Mouse (Mus musculus) forebrain, embryonic 10.5 days (tissue): Measurements from ENCODE around the gene Bcas3. TPM values are rescaled to one million over a fixed set of nuclear protein-coding genes. Genes with fewer than 3 reads are reported as not detected.
A peak's percentile ranks its signal among the peaks of the same experiment; 100 is the strongest.

Source experiments
- DNase-seq: peaks from one replicate; pipeline ENCODE4 v3.0.0-alpha.2; 2017; ENCODE audit warnings: low spot score; ENCODE audit errors: extremely low spot score
- H3K27ac ChIP-seq: fragments of 300-500 bp; sonication (generic); 2 replicates; pipeline ENCODE4 v1.5.1; 2016; ENCODE audit warnings: mild to moderate bottlenecking
- H3K27me3 ChIP-seq: fragments of 300-500 bp; sonication (generic); 2 replicates; pipeline ENCODE4 v1.6.1; 2016; ENCODE audit warnings: mild to moderate bottlenecking; ENCODE audit not compliant: poor library complexity, severe bottlenecking
- H3K36me3 ChIP-seq: fragments of 300-500 bp; sonication (generic); replicated peaks from 2 replicates; pipeline ENCODE4 v1.6.1; 2016; ENCODE audit warnings: mild to moderate bottlenecking, moderate library complexity
- H3K4me1 ChIP-seq: fragments of 300-500 bp; sonication (generic); 2 replicates; pipeline ENCODE4 v1.6.1; 2016
- H3K4me3 ChIP-seq: fragments of 300-500 bp; sonication (generic); 2 replicates; pipeline ENCODE4 v1.5.1; 2016; ENCODE audit warnings: mild to moderate bottlenecking, moderate library complexity
- H3K9me3 ChIP-seq: fragments of 300-500 bp; sonication (generic); 2 replicates; pipeline ENCODE4 v1.6.1; 2016; ENCODE audit warnings: mild to moderate bottlenecking, moderate library complexity
- WGBS: fragments of 180-500 bp; shearing (Covaris S2); methylation state at CpG from one replicate; pipeline ENCODE4 v1.1.7; 2016; 5-methylcytosine and 5-hydroxymethylcytosine counted together
- polyA plus RNA-seq: library from polyadenylated mRNA; unstranded; fragments of >200 nt; fragmentation: Nextera tagmentation; extraction: Ambion mirVana; gene quantifications from 2 replicates; pipeline ENCODE4 v1.2.1, GENCODE M21; 2016

Bcas3 gene
- polyA plus RNA-seq, 1 experiment from 2014 or later = 19.6 TPM

- H3K27ac ChIP-seq = peak overlapping the region; percentile 66; the same call in 1 of the 2 replicates
Observed at GRCm38 (mm10) chr11:85572590-85572989, 219.6 kb downstream of the Bcas3 start.

GRCm38 (mm10) chr11:85574496-85574895 is 221.5 kb downstream of the Bcas3 start:
- WGBS = 21% methylated on average over 4 of the region's 4 CpGs
- Histone ChIP-seq H3K27me3 (no peaks in the 10 kb centered on the region), H3K9me3 (no peaks in the 10 kb centered on the region), H3K4me3 (no peak overlapping the region), H3K27ac (no peak overlapping the region), H3K4me1 (peaks cover 66% of the 10 kb centered on the region), H3K36me3 (no peaks in the 10 kb centered on the region)
- no peak for DNase-seq

More at GRCm38 (mm10) chr11:85572590-85572989, 219.6 kb downstream of the Bcas3 start:
- DNase-seq = no peak
- Histone ChIP-seq H3K4me3 (no peak overlapping the region), H3K36me3 (no peaks in the 10 kb centered on the region), H3K27me3 (peaks cover under 1% of the 10 kb centered on the region; the same call in 1 of the 2 replicates), H3K9me3 (no peaks in the 10 kb centered on the region), H3K4me1 (peaks cover 60% of the 10 kb centered on the region)
- WGBS = 87% methylated on average over 3 of the region's 3 CpGs

DNA sequence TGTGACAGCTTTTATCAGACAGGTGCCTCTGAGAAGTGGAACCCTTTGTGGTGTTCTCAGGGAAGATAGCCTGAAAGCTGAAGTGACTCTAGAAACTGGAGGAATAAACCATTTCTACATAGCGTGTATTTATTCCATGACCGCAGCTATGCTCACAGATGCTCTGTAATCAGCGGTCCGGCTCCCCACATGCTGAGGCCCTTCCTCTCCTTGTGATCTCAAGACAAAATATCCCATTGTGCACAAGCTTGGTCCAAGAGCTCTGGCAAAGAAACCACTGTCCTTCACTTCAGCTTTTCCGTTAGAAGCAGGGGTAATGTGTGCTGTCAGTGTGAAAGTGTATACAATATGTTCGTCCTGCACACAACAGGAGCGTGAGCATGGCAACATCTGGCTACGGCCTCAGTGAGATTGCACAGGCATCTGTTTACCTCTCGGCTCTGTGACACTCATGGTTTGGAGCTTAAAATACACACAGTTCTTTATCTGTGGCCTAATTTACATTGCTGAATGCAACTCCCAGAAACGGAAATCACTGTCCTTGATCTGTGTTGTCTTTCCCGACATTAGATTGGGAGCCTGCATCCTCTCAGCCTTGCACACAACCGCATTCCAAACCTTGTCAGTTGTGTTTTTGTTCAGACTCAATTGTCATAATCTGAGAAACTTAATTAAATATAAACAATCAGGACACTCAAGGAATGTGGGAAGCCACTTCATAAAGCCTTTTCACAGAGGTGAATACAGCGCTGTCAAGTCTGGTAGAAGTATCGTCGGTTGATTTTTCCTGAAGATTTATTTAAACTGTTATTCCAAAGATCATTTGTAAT is 225.1 kb downstream of the Bcas3 start:
- Histone ChIP-seq H3K36me3 (no peaks in the 10 kb centered on the region), H3K27ac (no peak overlapping the region), H3K4me3 (no peak overlapping the region), H3K27me3 (no peaks in the 10 kb centered on the region), H3K4me1 (peaks cover 37% of the 10 kb centered on the region), H3K9me3 (no peaks in the 10 kb centered on the region)
- DNase-seq = no peak
- 68% methylated on average over 15 of the region's 15 CpGs for WGBS

GRCm38 (mm10) chr11:85584086-85584485 is 231.1 kb downstream of the Bcas3 start:
- Histone ChIP-seq H3K4me1 (peaks cover 24% of the 10 kb centered on the region), H3K4me3 (no peak overlapping the region), H3K36me3 (no peaks in the 10 kb centered on the region), H3K27ac (no peak overlapping the region), H3K9me3 (no peaks in the 10 kb centered on the region), H3K27me3 (no peaks in the 10 kb centered on the region)
- no peak for DNase-seq
- 72% methylated on average over 8 of the region's 8 CpGs for WGBS

GRCm38 (mm10) chr11:85593636-85594035 is 240.7 kb downstream of the Bcas3 start:
- Histone ChIP-seq H3K36me3 (no peaks in the 10 kb centered on the region), H3K27me3 (no peaks in the 10 kb centered on the region), H3K9me3 (no peaks in the 10 kb centered on the region), H3K4me3 (no peak overlapping the region), H3K27ac (no peak overlapping the region), H3K4me1 (peaks cover 7% of the 10 kb centered on the region)
- WGBS = 85% methylated on average over 3 of the region's 3 CpGs
- DNase-seq = no peak

DNA sequence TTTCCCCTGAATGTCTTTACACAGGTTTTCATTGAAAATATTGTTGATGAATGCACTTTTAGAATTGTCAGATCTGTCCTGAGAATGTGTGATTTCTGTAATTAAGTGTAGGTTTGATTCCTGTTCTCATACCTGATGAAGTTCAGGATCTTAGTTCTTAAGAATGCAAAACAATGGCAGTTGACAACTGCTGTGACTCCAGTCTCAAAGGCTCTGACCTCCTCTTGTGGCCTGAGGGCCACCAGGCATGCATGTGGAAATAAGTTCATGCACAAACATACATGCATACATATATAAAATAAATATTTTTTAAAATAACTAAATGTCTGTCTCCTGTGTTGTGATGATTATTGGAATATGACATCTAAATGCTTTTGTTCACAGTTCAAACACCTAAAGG is 246.3 kb downstream of the Bcas3 start:
- Histone ChIP-seq H3K27ac (no peak overlapping the region), H3K27me3 (no peaks in the 10 kb centered on the region), H3K4me3 (no peak overlapping the region), H3K36me3 (no peaks in the 10 kb centered on the region), H3K9me3 (no peaks in the 10 kb centered on the region), H3K4me1 (no peaks in the 10 kb centered on the region)
- DNase-seq = no peak

DNA sequence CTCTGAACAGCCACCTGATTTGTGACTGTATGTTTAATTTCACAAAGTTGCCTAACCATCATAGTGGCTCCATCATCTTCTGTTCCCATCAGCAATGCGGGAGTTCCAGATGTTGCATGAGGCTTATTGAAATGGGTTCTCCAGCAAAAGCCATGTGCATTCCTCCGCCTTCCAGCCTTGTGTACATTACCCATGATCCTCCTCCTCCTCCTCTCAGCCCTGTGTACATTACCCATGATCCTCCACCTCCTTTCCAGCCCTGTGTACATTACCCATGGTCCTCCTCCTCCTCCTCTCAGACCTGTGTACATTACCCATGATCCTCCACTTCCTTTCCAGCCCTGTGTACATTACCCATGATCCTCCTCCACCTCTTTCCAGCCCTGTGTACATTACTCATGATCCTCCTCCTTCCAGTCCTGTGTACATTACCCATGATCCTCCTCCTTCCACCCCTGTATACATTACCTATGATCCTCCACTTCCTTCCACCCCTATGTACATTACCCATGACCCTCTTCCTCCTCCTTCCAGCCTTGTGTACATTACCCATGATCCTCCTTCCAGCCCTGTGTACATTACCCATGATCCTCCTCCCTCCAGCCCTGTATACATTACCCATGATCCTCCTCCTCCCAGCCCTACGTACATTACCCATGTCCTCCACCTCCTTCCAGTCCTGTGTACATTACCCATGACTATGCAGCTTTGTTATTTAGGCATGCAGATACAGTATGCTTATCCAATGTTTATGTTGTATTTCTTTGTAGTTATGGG is 250.8 kb downstream of the Bcas3 start:
- no peak for DNase-seq
- Histone ChIP-seq H3K27ac (no peak overlapping the region), H3K4me1 (no peaks in the 10 kb centered on the region), H3K4me3 (no peak overlapping the region), H3K36me3 (no peaks in the 10 kb centered on the region), H3K9me3 (no peaks in the 10 kb centered on the region), H3K27me3 (no peaks in the 10 kb centered on the region)
- WGBS = 96% methylated on average over 3 of the region's 3 CpGs

DNA sequence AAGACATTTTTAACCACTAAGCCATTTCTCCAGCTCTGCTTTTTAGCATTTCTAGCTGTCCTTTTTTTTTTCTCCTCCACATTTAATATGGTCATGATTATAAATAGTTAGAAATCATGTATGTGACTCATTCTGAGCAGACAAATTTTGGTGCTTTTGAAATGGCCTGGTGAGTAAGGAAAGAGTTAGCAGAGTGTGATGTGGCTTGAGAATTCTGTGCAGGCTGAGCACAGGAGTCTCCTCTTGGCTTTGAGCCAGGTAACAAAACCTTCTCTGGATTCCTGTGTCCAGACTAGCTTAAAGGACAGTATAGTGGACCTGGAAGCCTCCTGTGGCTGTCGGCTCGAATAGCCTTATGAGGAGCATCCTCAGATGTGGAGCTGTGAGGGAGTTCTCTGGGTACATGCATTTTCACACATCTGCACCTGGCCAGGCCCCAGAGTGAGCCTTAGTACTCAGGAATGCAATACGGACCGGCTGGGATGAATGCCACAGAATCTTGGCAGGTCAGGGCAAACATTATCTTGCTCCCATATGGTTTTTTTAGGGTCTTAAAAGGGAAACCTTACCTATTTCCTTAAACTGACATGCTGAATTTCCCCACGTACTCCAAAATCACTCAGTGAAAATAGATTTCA is 256.5 kb downstream of the Bcas3 start:
- Histone ChIP-seq H3K27me3 (no peaks in the 10 kb centered on the region), H3K9me3 (no peaks in the 10 kb centered on the region), H3K4me1 (0 out of 2 replicates have a peak, but pooled peaks cover 3% of the 10 kb centered on the region), H3K27ac (no peak overlapping the region), H3K36me3 (no peaks in the 10 kb centered on the region), H3K4me3 (no peak overlapping the region)
- 89% methylated on average over 5 of the region's 5 CpGs for WGBS
- no peak for DNase-seq

- WGBS = 85% methylated on average over 5 of the region's 5 CpGs
- H3K27me3 ChIP-seq = no peaks in the 10 kb centered on the region
- no peaks in the 10 kb centered on the region for H3K36me3 ChIP-seq
- H3K4me1 ChIP-seq = peaks cover 23% of the 10 kb centered on the region
- no peaks in the 10 kb centered on the region for H3K9me3 ChIP-seq
- no peak for DNase-seq
- H3K4me3 ChIP-seq = no peak overlapping the region
- no peak overlapping the region for H3K27ac ChIP-seq
Observed at GRCm38 (mm10) chr11:85613035-85613434, 260.1 kb downstream of the Bcas3 start.

- H3K36me3 ChIP-seq = no peaks in the 10 kb centered on the region
- H3K27ac ChIP-seq = no peak overlapping the region
- no peak overlapping the region for H3K4me3 ChIP-seq
- peaks cover 24% of the 10 kb centered on the region for H3K4me1 ChIP-seq
- H3K9me3 ChIP-seq = no peaks in the 10 kb centered on the region
- 87% methylated on average over 3 of the region's 3 CpGs for WGBS
- no peaks in the 10 kb centered on the region for H3K27me3 ChIP-seq
- DNase-seq = no peak
Observed at GRCm38 (mm10) chr11:85613586-85613985, 260.6 kb downstream of the Bcas3 start.

- 81% methylated on average over 7 of the region's 7 CpGs for WGBS
Observed at GRCm38 (mm10) chr11:85614431-85614830, 261.5 kb downstream of the Bcas3 start.

GRCm38 (mm10) chr11:85615421-85615820 is 262.5 kb downstream of the Bcas3 start:
- no peak overlapping the region for H3K4me3 ChIP-seq
- 74% methylated on average over 7 of the region's 7 CpGs for WGBS
- H3K27me3 ChIP-seq = peaks cover 2% of the 10 kb centered on the region; the same call in 1 of the 2 replicates
- H3K9me3 ChIP-seq = no peaks in the 10 kb centered on the region
- peak overlapping the region; percentile 2; the same call in 1 of the 2 replicates for H3K27ac ChIP-seq
- H3K4me1 ChIP-seq = peaks cover 33% of the 10 kb centered on the region
- DNase-seq = no peak
- H3K36me3 ChIP-seq = no peaks in the 10 kb centered on the region

More at GRCm38 (mm10) chr11:85614431-85614830, 261.5 kb downstream of the Bcas3 start:
- no peak for DNase-seq
- Histone ChIP-seq H3K4me3 (no peak overlapping the region), H3K9me3 (no peaks in the 10 kb centered on the region), H3K27ac (no peak overlapping the region), H3K4me1 (peaks cover 32% of the 10 kb centered on the region), H3K27me3 (no peaks in the 10 kb centered on the region), H3K36me3 (no peaks in the 10 kb centered on the region)
